Mouse (Mus musculus): ENCODE measurements at regions not wholly inside any gene's neighbourhood (a gene's known extent, or its start where the extent isn't known, plus 50 kb on each side); places are given as distances from the start of the nearest gene placed in this dataset.
"Not testable (repeated sequence)": the region's sequence is repeated elsewhere in the genome, so short reads cannot be mapped to it uniquely, and the experiment has no call there.

GRCm38 (mm10) chr11:31564742-31565510 is 106.8 kb downstream of the Bod1 start:
- Histone ChIP-seq H3K9me3 (ENCODE audit: control insufficient read depth, low read length) (no peaks in the 10 kb centered on the region), H3K4me3 (ENCODE audit: low read depth, low read length) (no peak overlapping the region), H3K27me3 (replicated peaks; ENCODE audit: control insufficient read depth, insufficient read depth, low read length) (no peaks in the 10 kb centered on the region), H3K4me1 (replicated peaks; ENCODE audit: control insufficient read depth, insufficient read depth, low read length) (no peaks in the 10 kb centered on the region), H3K9ac (ENCODE audit: low read depth, low read length) (no peak overlapping the region), H3K27ac (ENCODE audit: low read depth, low read length) (no peak overlapping the region), H3K4me2 (no peak overlapping the region), H3K36me3 (ENCODE audit: control insufficient read depth, insufficient read depth, low read length) (no peaks in the 10 kb centered on the region)
- ATAC-seq (replicated peaks; ENCODE audit: low FRiP score) (no peak), DNase-seq (ENCODE audit: low spot score) (no peak)
- WGBS, result 81% methylated on average over 13 of the region's 13 CpGs

GRCm38 (mm10) chr11:31563826-31564741 is 107.6 kb downstream of the Bod1 start:
- DNase-seq (ENCODE audit: low spot score), result no peak
- no peaks in the 10 kb centered on the region for H3K36me3 ChIP-seq (ENCODE audit: control insufficient read depth, insufficient read depth, low read length)
- H3K9me3 ChIP-seq (ENCODE audit: control insufficient read depth, low read length), result no peaks in the 10 kb centered on the region
- no peaks in the 10 kb centered on the region for H3K27me3 ChIP-seq (replicated peaks; ENCODE audit: control insufficient read depth, insufficient read depth, low read length)
- ATAC-seq (replicated peaks; ENCODE audit: low FRiP score), result no peak
- H3K4me3 ChIP-seq (ENCODE audit: low read depth, low read length), result no peak overlapping the region
- no peak overlapping the region for H3K9ac ChIP-seq (ENCODE audit: low read depth, low read length)
- H3K4me2 ChIP-seq, result no peak overlapping the region
- no peaks in the 10 kb centered on the region for H3K4me1 ChIP-seq (replicated peaks; ENCODE audit: control insufficient read depth, insufficient read depth, low read length)
- no peak overlapping the region for H3K27ac ChIP-seq (ENCODE audit: low read depth, low read length)
- WGBS, result 54% methylated on average over 10 of the region's 10 CpGs

GRCm38 (mm10) chr11:31562954-31563353 is 108.7 kb downstream of the Bod1 start:
- Histone ChIP-seq H3K4me3 (ENCODE audit: low read depth, low read length) (no peak overlapping the region), H3K36me3 (ENCODE audit: control insufficient read depth, insufficient read depth, low read length) (no peaks in the 10 kb centered on the region), H3K4me1 (replicated peaks; ENCODE audit: control insufficient read depth, insufficient read depth, low read length) (no peaks in the 10 kb centered on the region), H3K9me3 (ENCODE audit: control insufficient read depth, low read length) (no peaks in the 10 kb centered on the region), H3K9ac (ENCODE audit: low read depth, low read length) (no peak overlapping the region), H3K4me2 (no peak overlapping the region), H3K27ac (ENCODE audit: low read depth, low read length) (no peak overlapping the region), H3K27me3 (replicated peaks; ENCODE audit: control insufficient read depth, insufficient read depth, low read length) (no peaks in the 10 kb centered on the region)
- ATAC-seq (replicated peaks; ENCODE audit: low FRiP score), result no peak
- WGBS, result 74% methylated on average over 3 of the region's 3 CpGs
- DNase-seq (ENCODE audit: low spot score), result no peak

GRCm38 (mm10) chr11:31560775-31561174 is 110.9 kb downstream of the Bod1 start:
- no peaks in the 10 kb centered on the region for H3K27me3 ChIP-seq (replicated peaks; ENCODE audit: control insufficient read depth, insufficient read depth, low read length)
- H3K9me3 ChIP-seq (ENCODE audit: control insufficient read depth, low read length), result no peaks in the 10 kb centered on the region
- ATAC-seq (replicated peaks; ENCODE audit: low FRiP score) (no peak), DNase-seq (ENCODE audit: low spot score) (no peak)
- WGBS, result 82% methylated on average over 10 of the region's 10 CpGs
- no peaks in the 10 kb centered on the region for H3K36me3 ChIP-seq (ENCODE audit: control insufficient read depth, insufficient read depth, low read length)
- H3K4me3 ChIP-seq (ENCODE audit: low read depth, low read length), result no peak overlapping the region
- no peak overlapping the region for H3K9ac ChIP-seq (ENCODE audit: low read depth, low read length)
- no peak overlapping the region for H3K4me2 ChIP-seq
- H3K4me1 ChIP-seq (replicated peaks; ENCODE audit: control insufficient read depth, insufficient read depth, low read length), result no peaks in the 10 kb centered on the region
- no peak overlapping the region for H3K27ac ChIP-seq (ENCODE audit: low read depth, low read length)

GRCm38 (mm10) chr11:31555042-31555441 is 116.6 kb downstream of the Bod1 start:
- ATAC-seq (replicated peaks; ENCODE audit: low FRiP score) (no peak), DNase-seq (ENCODE audit: low spot score) (no peak)
- Histone ChIP-seq H3K4me3 (ENCODE audit: low read depth, low read length) (no peak overlapping the region), H3K27ac (ENCODE audit: low read depth, low read length) (no peak overlapping the region), H3K36me3 (ENCODE audit: control insufficient read depth, insufficient read depth, low read length) (no peaks in the 10 kb centered on the region), H3K9ac (ENCODE audit: low read depth, low read length) (no peak overlapping the region), H3K4me1 (replicated peaks; ENCODE audit: control insufficient read depth, insufficient read depth, low read length) (no peaks in the 10 kb centered on the region), H3K4me2 (no peak overlapping the region), H3K9me3 (ENCODE audit: control insufficient read depth, low read length) (no peaks in the 10 kb centered on the region), H3K27me3 (replicated peaks; ENCODE audit: control insufficient read depth, insufficient read depth, low read length) (no peaks in the 10 kb centered on the region)
- WGBS, result 81% methylated on average over 4 of the region's 4 CpGs

GRCm38 (mm10) chr11:31551614-31552271 is 119.9 kb downstream of the Bod1 start:
- ATAC-seq (replicated peaks; ENCODE audit: low FRiP score), result no peak
- H3K4me2 ChIP-seq, result no peak overlapping the region
- peaks cover 2% of the 10 kb centered on the region; the same call in 1 of the 2 replicates for H3K9me3 ChIP-seq (ENCODE audit: control insufficient read depth, low read length)
- H3K4me3 ChIP-seq (ENCODE audit: low read depth, low read length), result no peak overlapping the region
- H3K27me3 ChIP-seq (replicated peaks; ENCODE audit: control insufficient read depth, insufficient read depth, low read length), result no peaks in the 10 kb centered on the region
- no peak overlapping the region for H3K9ac ChIP-seq (ENCODE audit: low read depth, low read length)
- 75% methylated on average over 10 of the region's 10 CpGs for WGBS
- H3K36me3 ChIP-seq (ENCODE audit: control insufficient read depth, insufficient read depth, low read length), result no peaks in the 10 kb centered on the region
- H3K4me1 ChIP-seq (replicated peaks; ENCODE audit: control insufficient read depth, insufficient read depth, low read length), result no peaks in the 10 kb centered on the region
- no peak for DNase-seq (ENCODE audit: low spot score)
- H3K27ac ChIP-seq (ENCODE audit: low read depth, low read length), result no peak overlapping the region

GRCm38 (mm10) chr11:31550747-31551613 is 120.7 kb downstream of the Bod1 start:
- H3K4me1 ChIP-seq (replicated peaks; ENCODE audit: control insufficient read depth, insufficient read depth, low read length), result no peaks in the 10 kb centered on the region
- WGBS, result 69% methylated on average over 6 of the region's 6 CpGs
- no peaks in the 10 kb centered on the region for H3K36me3 ChIP-seq (ENCODE audit: control insufficient read depth, insufficient read depth, low read length)
- no peak overlapping the region for H3K4me2 ChIP-seq
- no peak for DNase-seq (ENCODE audit: low spot score)
- no peaks in the 10 kb centered on the region for H3K27me3 ChIP-seq (replicated peaks; ENCODE audit: control insufficient read depth, insufficient read depth, low read length)
- no peak for ATAC-seq (replicated peaks; ENCODE audit: low FRiP score)
- no peak overlapping the region for H3K27ac ChIP-seq (ENCODE audit: low read depth, low read length)
- peaks cover 2% of the 10 kb centered on the region; the same call in 1 of the 2 replicates for H3K9me3 ChIP-seq (ENCODE audit: control insufficient read depth, low read length)
- H3K9ac ChIP-seq (ENCODE audit: low read depth, low read length), result no peak overlapping the region
- H3K4me3 ChIP-seq (ENCODE audit: low read depth, low read length), result no peak overlapping the region

GRCm38 (mm10) chr11:31545514-31545913 is 126.2 kb downstream of the Bod1 start:
- not testable (repeated sequence) for H3K27ac ChIP-seq (ENCODE audit: low read depth, low read length)

More at GRCm38 (mm10) chr11:31545514-31545913, 126.2 kb downstream of the Bod1 start:
- H3K36me3 ChIP-seq (ENCODE audit: control insufficient read depth, insufficient read depth, low read length); H3K4me2 ChIP-seq; H3K4me3 ChIP-seq (ENCODE audit: low read depth, low read length); ATAC-seq (replicated peaks; ENCODE audit: low FRiP score); H3K9ac ChIP-seq (ENCODE audit: low read depth, low read length); H3K27me3 ChIP-seq (replicated peaks; ENCODE audit: control insufficient read depth, insufficient read depth, low read length); H3K9me3 ChIP-seq (ENCODE audit: control insufficient read depth, low read length); DNase-seq (ENCODE audit: low spot score); H3K4me1 ChIP-seq (replicated peaks; ENCODE audit: control insufficient read depth, insufficient read depth, low read length): not testable (repeated sequence)
- 86% methylated on average over 10 of the region's 10 CpGs for WGBS

Data from liver, embryonic 11.5 days (tissue).